Mouse (Mus musculus): Measurements from ENCODE around the gene Ttll13. TPM values are rescaled to one million over a fixed set of nuclear protein-coding genes. Genes with fewer than 3 reads are reported as not detected.

The Ttll13 gene
- polyA plus RNA-seq, 1 experiment from 2014 or later, result 0.90 TPM

DNA sequence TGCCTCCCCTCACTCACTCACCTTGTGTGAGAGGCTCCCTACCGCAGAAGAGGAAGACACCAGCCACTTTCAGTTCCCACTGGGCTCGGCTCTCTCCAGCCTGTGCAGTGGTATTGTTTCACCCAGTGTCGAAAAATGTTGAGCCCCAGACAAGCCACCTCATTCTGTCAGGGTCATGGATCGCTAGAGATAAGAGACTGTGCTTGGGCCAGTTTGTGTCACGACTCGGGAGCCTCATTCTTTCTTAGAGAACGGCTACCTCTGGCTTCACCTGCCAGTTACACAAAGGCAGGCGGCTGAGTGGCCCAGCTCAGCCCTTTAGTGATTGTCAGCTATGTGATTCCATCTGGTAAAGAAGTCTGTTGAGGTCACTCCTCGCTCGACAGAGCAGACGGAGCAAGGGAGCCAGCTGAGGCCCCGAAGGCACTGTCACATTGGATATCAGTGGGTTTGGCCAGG lies 42.5 kb upstream of the Ttll13 start:
- ATAC-seq (ENCODE audit: insufficient number of reproducible peaks, insufficient read depth, low FRiP score, low TSS enrichment, low read depth), result no peak
- Histone ChIP-seq H3K4me2 (no peak overlapping the region), H3K9me3 (no peaks in the 10 kb centered on the region), H3K4me1 (peaks cover 96% of the 10 kb centered on the region), H3K27me3 (no peaks in the 10 kb centered on the region), H3K27ac (no peak overlapping the region), H3K9ac (peak overlapping the region; percentile 22; the same call in 1 of the 2 replicates), H3K4me3 (no peak overlapping the region), H3K36me3 (peaks cover 18% of the 10 kb centered on the region)
- 57% methylated on average over 12 of the region's 12 CpGs for WGBS

GRCm38 (mm10) chr7:80204362-80204761 lies 41.8 kb upstream of the Ttll13 start:
- Histone ChIP-seq H3K4me2 (no peak overlapping the region), H3K4me3 (no peak overlapping the region), H3K4me1 (peaks cover 99% of the 10 kb centered on the region), H3K27me3 (no peaks in the 10 kb centered on the region), H3K9ac (no peak overlapping the region), H3K27ac (no peak overlapping the region), H3K9me3 (no peaks in the 10 kb centered on the region), H3K36me3 (peaks cover 18% of the 10 kb centered on the region)
- 75% methylated on average over 4 of the region's 4 CpGs for WGBS
- ATAC-seq (ENCODE audit: insufficient number of reproducible peaks, insufficient read depth, low FRiP score, low TSS enrichment, low read depth), result no peak

- peaks cover 98% of the 10 kb centered on the region for H3K4me1 ChIP-seq
These were observed 41.2 kb upstream of the Ttll13 start for GRCm38 (mm10) chr7:80204961-80205360.

GRCm38 (mm10) chr7:80205705-80206589 lies 40.2 kb upstream of the Ttll13 start:
- Histone ChIP-seq H3K36me3 (peaks cover 18% of the 10 kb centered on the region), H3K9ac (no peak overlapping the region), H3K4me2 (no peak overlapping the region), H3K27ac (peak overlapping the region; percentile 80), H3K4me3 (no peak overlapping the region), H3K9me3 (no peaks in the 10 kb centered on the region), H3K27me3 (no peaks in the 10 kb centered on the region), H3K4me1 (peaks cover 91% of the 10 kb centered on the region)
- no peak for ATAC-seq (ENCODE audit: insufficient number of reproducible peaks, insufficient read depth, low FRiP score, low TSS enrichment, low read depth)
- 85% methylated on average over 12 of the region's 12 CpGs for WGBS

More at GRCm38 (mm10) chr7:80204961-80205360, 41.2 kb upstream of the Ttll13 start:
- Histone ChIP-seq H3K4me3 (no peak overlapping the region), H3K4me2 (no peak overlapping the region), H3K9me3 (no peaks in the 10 kb centered on the region), H3K36me3 (peaks cover 18% of the 10 kb centered on the region), H3K27ac (no peak overlapping the region), H3K9ac (no peak overlapping the region), H3K27me3 (no peaks in the 10 kb centered on the region)
- no peak for ATAC-seq (ENCODE audit: insufficient number of reproducible peaks, insufficient read depth, low FRiP score, low TSS enrichment, low read depth)
- 60% methylated on average over 7 of the region's 7 CpGs for WGBS

DNA sequence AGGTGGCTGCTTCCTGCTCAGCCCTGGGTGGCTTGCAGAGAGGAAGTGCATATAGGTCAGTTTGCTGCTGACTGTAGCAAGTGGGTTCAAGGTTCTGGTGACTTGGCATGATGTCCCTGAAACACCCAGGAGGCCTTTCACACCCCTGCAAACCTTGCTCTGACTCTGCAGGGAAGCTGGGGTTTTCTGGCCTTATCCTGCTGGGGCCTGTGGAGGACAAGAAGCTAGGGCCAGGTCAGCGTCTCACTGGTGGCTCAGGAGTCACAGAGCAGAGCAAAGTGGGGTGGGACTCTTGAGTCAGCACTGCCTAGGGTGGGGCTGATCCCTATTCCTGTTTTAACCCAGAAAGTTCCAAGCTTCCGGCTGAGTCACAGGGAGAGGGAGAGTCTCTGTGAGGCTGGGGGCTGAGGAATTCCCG lies 38.9 kb upstream of the Ttll13 start:
- Histone ChIP-seq H3K4me3 (no peak overlapping the region), H3K9ac (no peak overlapping the region), H3K4me2 (0 out of 2 replicates have a peak overlapping the region, but pooled peaks have one; percentile 18), H3K27ac (peak overlapping the region; percentile 80), H3K27me3 (no peaks in the 10 kb centered on the region), H3K4me1 (peaks cover 77% of the 10 kb centered on the region), H3K36me3 (peaks cover 13% of the 10 kb centered on the region), H3K9me3 (no peaks in the 10 kb centered on the region)
- 61% methylated on average over 3 of the region's 3 CpGs for WGBS
- no peak for ATAC-seq (ENCODE audit: insufficient number of reproducible peaks, insufficient read depth, low FRiP score, low TSS enrichment, low read depth)

GRCm38 (mm10) chr7:80208026-80208642 lies 38.0 kb upstream of the Ttll13 start:
- no peaks in the 10 kb centered on the region for H3K27me3 ChIP-seq
- H3K4me1 ChIP-seq, result peaks cover 70% of the 10 kb centered on the region
- ATAC-seq (ENCODE audit: insufficient number of reproducible peaks, insufficient read depth, low FRiP score, low TSS enrichment, low read depth), result peak; percentile 66
- peak overlapping the region; percentile 80 for H3K27ac ChIP-seq
- no peaks in the 10 kb centered on the region for H3K9me3 ChIP-seq
- peaks cover 8% of the 10 kb centered on the region for H3K36me3 ChIP-seq
- H3K4me3 ChIP-seq, result no peak overlapping the region
- H3K9ac ChIP-seq, result no peak overlapping the region
- 0 out of 2 replicates have a peak overlapping the region, but pooled peaks have one; percentile 18 for H3K4me2 ChIP-seq
- WGBS, result 67% methylated on average over 18 of the region's 18 CpGs

DNA sequence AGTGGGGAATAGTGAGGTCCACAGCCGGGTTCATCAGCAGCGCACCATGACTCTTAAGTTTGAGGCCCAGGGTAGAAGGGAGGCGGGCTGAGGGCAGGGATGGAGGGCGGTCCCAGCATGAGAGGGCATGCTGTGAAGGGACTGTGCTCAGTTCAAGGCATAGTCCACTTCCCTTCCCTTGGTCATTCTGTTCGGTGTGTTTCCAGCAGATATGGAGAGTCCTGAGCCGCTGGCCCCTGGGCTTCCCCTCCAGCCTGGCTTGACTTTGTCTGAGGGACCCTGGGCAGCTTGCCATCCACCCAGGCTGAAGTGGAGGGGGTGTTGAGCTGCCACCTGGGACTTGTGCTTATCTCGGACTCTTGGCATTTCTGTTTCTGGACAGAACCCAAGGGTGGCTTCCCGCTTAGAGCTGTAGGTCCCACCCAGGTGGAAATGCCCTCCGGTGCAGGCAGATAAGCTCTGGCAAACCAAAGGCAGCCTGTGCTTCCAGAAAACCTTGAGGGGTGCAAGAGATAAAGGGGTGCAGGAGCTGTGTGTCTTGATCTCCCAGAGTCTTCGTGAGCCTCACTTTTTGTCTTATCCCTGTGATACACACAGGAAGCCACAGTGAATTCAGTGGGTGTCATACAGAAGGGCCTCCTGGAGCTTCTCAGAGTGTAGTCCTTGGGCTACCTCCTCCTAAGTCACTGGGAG lies 37.3 kb upstream of the Ttll13 start:
- H3K36me3 ChIP-seq, result peaks cover 10% of the 10 kb centered on the region
- no peak; the same call in 1 of the 2 replicates for ATAC-seq (ENCODE audit: insufficient number of reproducible peaks, insufficient read depth, low FRiP score, low TSS enrichment, low read depth)
- H3K4me1 ChIP-seq, result peaks cover 62% of the 10 kb centered on the region
- H3K4me2 ChIP-seq, result no peak overlapping the region
- no peak overlapping the region for H3K4me3 ChIP-seq
- H3K27ac ChIP-seq, result peak overlapping the region; percentile 80
- 78% methylated on average over 10 of the region's 10 CpGs for WGBS
- no peaks in the 10 kb centered on the region for H3K9me3 ChIP-seq
- H3K9ac ChIP-seq, result no peak overlapping the region
- H3K27me3 ChIP-seq, result no peaks in the 10 kb centered on the region

DNA sequence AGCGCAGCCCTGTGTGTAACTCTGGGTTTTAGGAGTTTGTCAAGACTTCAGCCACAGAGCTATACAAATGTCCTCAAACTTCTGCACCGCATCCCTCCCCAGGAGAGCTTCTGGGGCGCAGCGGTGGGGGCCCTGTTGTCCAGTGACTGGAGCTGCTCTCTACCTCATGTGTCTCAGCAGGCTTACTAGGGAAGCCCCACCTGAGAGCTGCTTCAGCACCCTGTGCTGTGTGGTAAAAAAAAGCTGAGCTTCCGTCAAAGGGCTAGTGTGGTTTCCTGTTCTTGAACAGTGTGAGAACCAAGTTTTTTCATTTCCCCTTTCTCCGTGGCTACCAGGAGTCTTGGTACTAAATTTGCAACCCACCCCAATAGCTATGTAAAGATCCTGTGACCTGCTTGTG lies 36.5 kb upstream of the Ttll13 start:
- H3K36me3 ChIP-seq, result peaks cover 17% of the 10 kb centered on the region
- no peaks in the 10 kb centered on the region for H3K9me3 ChIP-seq
- H3K4me2 ChIP-seq, result no peak overlapping the region
- H3K27ac ChIP-seq, result peak overlapping the region; percentile 80; the same call in 1 of the 2 replicates
- H3K9ac ChIP-seq, result 0 out of 2 replicates have a peak overlapping the region, but pooled peaks have one; percentile 27
- H3K27me3 ChIP-seq, result no peaks in the 10 kb centered on the region
- peaks cover 55% of the 10 kb centered on the region for H3K4me1 ChIP-seq
- WGBS, result 68% methylated on average over 6 of the region's 6 CpGs
- ATAC-seq (ENCODE audit: insufficient number of reproducible peaks, insufficient read depth, low FRiP score, low TSS enrichment, low read depth), result no peak
- H3K4me3 ChIP-seq, result no peak overlapping the region

DNA sequence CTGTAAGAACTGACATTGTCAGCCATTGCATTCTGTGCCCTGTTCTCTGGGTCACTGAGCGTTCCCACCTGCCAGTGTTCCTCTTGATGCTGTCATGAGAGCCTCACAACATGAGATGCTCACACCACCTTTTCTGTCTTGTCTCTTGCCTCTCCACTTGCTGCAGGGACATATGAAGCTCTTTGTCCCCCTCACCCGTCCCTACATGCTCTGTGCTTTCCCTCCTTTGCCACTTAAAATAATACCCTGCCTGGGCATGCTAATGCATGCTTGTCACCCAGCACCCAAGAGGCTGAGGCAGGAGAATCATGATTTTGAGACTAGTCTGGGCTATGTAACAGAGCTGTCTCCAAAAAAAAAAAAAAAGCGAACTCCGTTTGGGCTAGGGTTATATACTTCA lies 35.2 kb upstream of the Ttll13 start:
- Histone ChIP-seq H3K4me3 (no peak overlapping the region), H3K4me1 (peaks cover 46% of the 10 kb centered on the region), H3K36me3 (peaks cover 23% of the 10 kb centered on the region), H3K27ac (no peak overlapping the region), H3K4me2 (no peak overlapping the region), H3K27me3 (no peaks in the 10 kb centered on the region), H3K9ac (no peak overlapping the region), H3K9me3 (no peaks in the 10 kb centered on the region)
- no peak for ATAC-seq (ENCODE audit: insufficient number of reproducible peaks, insufficient read depth, low FRiP score, low TSS enrichment, low read depth)
- 85% methylated on average over 4 of the region's 4 CpGs for WGBS

- Histone ChIP-seq H3K36me3 (peaks cover 49% of the 10 kb centered on the region), H3K27me3 (no peaks in the 10 kb centered on the region)
- WGBS, result 84% methylated on average over 7 of the region's 7 CpGs
These were observed 32.6 kb upstream of the Ttll13 start for GRCm38 (mm10) chr7:80213604-80214003.

GRCm38 (mm10) chr7:80214459-80214858 lies 31.7 kb upstream of the Ttll13 start:
- 0 out of 2 replicates have a peak overlapping the region, but pooled peaks have one; percentile 60 for H3K27ac ChIP-seq
- H3K4me2 ChIP-seq, result no peak overlapping the region
- 68% methylated on average over 8 of the region's 8 CpGs for WGBS
- no peak for ATAC-seq (ENCODE audit: insufficient number of reproducible peaks, insufficient read depth, low FRiP score, low TSS enrichment, low read depth)
- H3K4me1 ChIP-seq, result peaks cover 11% of the 10 kb centered on the region
- 0 out of 2 replicates have a peak overlapping the region, but pooled peaks have one; percentile 58 for H3K9ac ChIP-seq
- H3K9me3 ChIP-seq, result no peaks in the 10 kb centered on the region
- no peaks in the 10 kb centered on the region for H3K27me3 ChIP-seq
- peaks cover 58% of the 10 kb centered on the region for H3K36me3 ChIP-seq
- H3K4me3 ChIP-seq, result no peak overlapping the region

More at GRCm38 (mm10) chr7:80213604-80214003, 32.6 kb upstream of the Ttll13 start:
- no peaks in the 10 kb centered on the region for H3K9me3 ChIP-seq
- H3K4me2 ChIP-seq, result no peak overlapping the region
- H3K4me3 ChIP-seq, result no peak overlapping the region
- ATAC-seq (ENCODE audit: insufficient number of reproducible peaks, insufficient read depth, low FRiP score, low TSS enrichment, low read depth), result no peak
- H3K27ac ChIP-seq, result no peak overlapping the region
- H3K9ac ChIP-seq, result no peak overlapping the region
- peaks cover 19% of the 10 kb centered on the region for H3K4me1 ChIP-seq
